Mouse (Mus musculus): ENCODE measurements at regions not wholly inside any gene's neighbourhood (a gene's known extent, or its start where the extent isn't known, plus 50 kb on each side); places are given as distances from the start of the nearest gene placed in this dataset.
A peak's percentile ranks its signal among the peaks of the same experiment; 100 is the strongest.

- H3K4me1 ChIP-seq (replicated peaks) = 0 out of 2 replicates have a peak, but pooled peaks cover 2% of the 10 kb centered on the region
- WGBS = 74% methylated on average over 7 of the region's 7 CpGs
- no peak overlapping the region for H3K9ac ChIP-seq
- no peak overlapping the region for H3K27ac ChIP-seq
- no peak overlapping the region for H3K4me3 ChIP-seq
- no peak overlapping the region for H3K4me2 ChIP-seq
- H3K9me3 ChIP-seq (replicated peaks) = no peaks in the 10 kb centered on the region
- no peaks in the 10 kb centered on the region for H3K36me3 ChIP-seq
- ATAC-seq (replicated peaks; ENCODE audit: insufficient number of reproducible peaks, insufficient read depth, low FRiP score, low read depth) = no peak
- H3K27me3 ChIP-seq = no peaks in the 10 kb centered on the region
Observed at GRCm38 (mm10) chr1:72078926-72079550, 133.1 kb downstream of the Mreg start.

- Histone ChIP-seq H3K36me3 (no peaks in the 10 kb centered on the region), H3K4me2 (no peak overlapping the region), H3K4me1 (replicated peaks) (0 out of 2 replicates have a peak, but pooled peaks cover 2% of the 10 kb centered on the region), H3K4me3 (no peak overlapping the region), H3K9me3 (replicated peaks) (no peaks in the 10 kb centered on the region), H3K27ac (no peak overlapping the region), H3K9ac (no peak overlapping the region), H3K27me3 (no peaks in the 10 kb centered on the region)
- WGBS = 37% methylated on average over 1 of the region's 1 CpGs
- no peak for ATAC-seq (replicated peaks; ENCODE audit: insufficient number of reproducible peaks, insufficient read depth, low FRiP score, low read depth)
Observed at GRCm38 (mm10) chr1:72076341-72076740, 135.8 kb downstream of the Mreg start.

GRCm38 (mm10) chr1:72075464-72075863 lies 136.6 kb downstream of the Mreg start:
- Histone ChIP-seq H3K9me3 (replicated peaks) (no peaks in the 10 kb centered on the region), H3K9ac (no peak overlapping the region), H3K27me3 (no peaks in the 10 kb centered on the region), H3K27ac (no peak overlapping the region), H3K4me2 (no peak overlapping the region), H3K4me3 (no peak overlapping the region), H3K36me3 (no peaks in the 10 kb centered on the region), H3K4me1 (replicated peaks) (0 out of 2 replicates have a peak, but pooled peaks cover 4% of the 10 kb centered on the region)
- 83% methylated on average over 2 of the region's 2 CpGs for WGBS
- no peak for ATAC-seq (replicated peaks; ENCODE audit: insufficient number of reproducible peaks, insufficient read depth, low FRiP score, low read depth)

GRCm38 (mm10) chr1:72073245-72073644 lies 138.9 kb downstream of the Mreg start:
- Histone ChIP-seq H3K4me1 (replicated peaks) (0 out of 2 replicates have a peak, but pooled peaks cover 5% of the 10 kb centered on the region), H3K27ac (no peak overlapping the region), H3K4me2 (no peak overlapping the region), H3K9me3 (replicated peaks) (no peaks in the 10 kb centered on the region), H3K4me3 (no peak overlapping the region), H3K9ac (no peak overlapping the region), H3K27me3 (no peaks in the 10 kb centered on the region), H3K36me3 (no peaks in the 10 kb centered on the region)
- ATAC-seq (replicated peaks; ENCODE audit: insufficient number of reproducible peaks, insufficient read depth, low FRiP score, low read depth) = no peak
- 71% methylated on average over 4 of the region's 4 CpGs for WGBS

GRCm38 (mm10) chr1:72070489-72070888 lies 141.6 kb downstream of the Mreg start:
- 46% methylated on average over 5 of the region's 5 CpGs for WGBS
- Histone ChIP-seq H3K4me2 (no peak overlapping the region), H3K4me1 (replicated peaks) (0 out of 2 replicates have a peak, but pooled peaks cover 4% of the 10 kb centered on the region), H3K9ac (no peak overlapping the region), H3K27ac (no peak overlapping the region), H3K9me3 (replicated peaks) (no peaks in the 10 kb centered on the region), H3K36me3 (no peaks in the 10 kb centered on the region), H3K4me3 (no peak overlapping the region), H3K27me3 (no peaks in the 10 kb centered on the region)
- no peak for ATAC-seq (replicated peaks; ENCODE audit: insufficient number of reproducible peaks, insufficient read depth, low FRiP score, low read depth)

- H3K4me1 ChIP-seq (replicated peaks) = peaks cover 11% of the 10 kb centered on the region
Observed at GRCm38 (mm10) chr1:72069056-72069455, 143.1 kb downstream of the Mreg start.

GRCm38 (mm10) chr1:72065090-72065489 lies 147.0 kb downstream of the Mreg start:
- ATAC-seq (replicated peaks; ENCODE audit: insufficient number of reproducible peaks, insufficient read depth, low FRiP score, low read depth) = no peak
- WGBS = 24% methylated on average over 13 of the region's 13 CpGs
- Histone ChIP-seq H3K4me1 (replicated peaks) (peaks cover 8% of the 10 kb centered on the region), H3K4me3 (no peak overlapping the region), H3K9me3 (replicated peaks) (no peaks in the 10 kb centered on the region), H3K27me3 (no peaks in the 10 kb centered on the region), H3K4me2 (peak overlapping the region; percentile 38), H3K27ac (no peak overlapping the region), H3K9ac (no peak overlapping the region), H3K36me3 (no peaks in the 10 kb centered on the region)

More at GRCm38 (mm10) chr1:72069056-72069455, 143.1 kb downstream of the Mreg start:
- no peak for ATAC-seq (replicated peaks; ENCODE audit: insufficient number of reproducible peaks, insufficient read depth, low FRiP score, low read depth)
- Histone ChIP-seq H3K27ac (no peak overlapping the region), H3K27me3 (no peaks in the 10 kb centered on the region), H3K9me3 (replicated peaks) (no peaks in the 10 kb centered on the region), H3K4me3 (no peak overlapping the region), H3K9ac (no peak overlapping the region), H3K4me2 (no peak overlapping the region), H3K36me3 (no peaks in the 10 kb centered on the region)
- WGBS = 64% methylated on average over 4 of the region's 4 CpGs

GRCm38 (mm10) chr1:72060393-72060792 lies 151.7 kb downstream of the Mreg start:
- no peaks in the 10 kb centered on the region for H3K27me3 ChIP-seq
- no peaks in the 10 kb centered on the region for H3K36me3 ChIP-seq
- 58% methylated on average over 5 of the region's 5 CpGs for WGBS
- H3K4me1 ChIP-seq (replicated peaks) = peaks cover 11% of the 10 kb centered on the region
- no peak overlapping the region for H3K4me2 ChIP-seq
- no peak overlapping the region for H3K4me3 ChIP-seq
- no peak overlapping the region for H3K9ac ChIP-seq
- ATAC-seq (replicated peaks; ENCODE audit: insufficient number of reproducible peaks, insufficient read depth, low FRiP score, low read depth) = no peak
- H3K27ac ChIP-seq = no peak overlapping the region
- H3K9me3 ChIP-seq (replicated peaks) = no peaks in the 10 kb centered on the region

GRCm38 (mm10) chr1:72058045-72058703 lies 153.9 kb downstream of the Mreg start:
- ATAC-seq (replicated peaks; ENCODE audit: insufficient number of reproducible peaks, insufficient read depth, low FRiP score, low read depth) = no peak
- 40% methylated on average over 7 of the region's 7 CpGs for WGBS

GRCm38 (mm10) chr1:72054541-72054940 lies 157.6 kb downstream of the Mreg start:
- no peaks in the 10 kb centered on the region for H3K27me3 ChIP-seq
- no peaks in the 10 kb centered on the region for H3K9me3 ChIP-seq (replicated peaks)
- no peak overlapping the region for H3K27ac ChIP-seq
- H3K4me3 ChIP-seq = no peak overlapping the region
- H3K4me2 ChIP-seq = no peak overlapping the region
- 70% methylated on average over 1 of the region's 1 CpGs for whole genome bisulfite sequencing
- ATAC-seq (replicated peaks; ENCODE audit: insufficient number of reproducible peaks, insufficient read depth, low FRiP score, low read depth) = no peak
- H3K9ac ChIP-seq = no peak overlapping the region
- no peaks in the 10 kb centered on the region for H3K36me3 ChIP-seq
- peaks cover 5% of the 10 kb centered on the region; the same call in 1 of the 2 replicates for H3K4me1 ChIP-seq (replicated peaks)

More at GRCm38 (mm10) chr1:72058045-72058703, 153.9 kb downstream of the Mreg start:
- no peak overlapping the region for H3K4me3 ChIP-seq
- no peaks in the 10 kb centered on the region for H3K9me3 ChIP-seq (replicated peaks)
- no peak overlapping the region for H3K4me2 ChIP-seq
- H3K9ac ChIP-seq = no peak overlapping the region
- H3K27me3 ChIP-seq = no peaks in the 10 kb centered on the region
- H3K27ac ChIP-seq = no peak overlapping the region
- H3K4me1 ChIP-seq (replicated peaks) = peaks cover 5% of the 10 kb centered on the region; the same call in 1 of the 2 replicates
- no peaks in the 10 kb centered on the region for H3K36me3 ChIP-seq

- Histone ChIP-seq H3K4me3 (no peak overlapping the region), H3K27ac (no peak overlapping the region), H3K9ac (no peak overlapping the region), H3K9me3 (replicated peaks) (no peaks in the 10 kb centered on the region), H3K36me3 (no peaks in the 10 kb centered on the region), H3K27me3 (no peaks in the 10 kb centered on the region), H3K4me2 (no peak overlapping the region), H3K4me1 (replicated peaks) (no peaks in the 10 kb centered on the region)
- WGBS = 86% methylated on average over 3 of the region's 3 CpGs
- ATAC-seq (replicated peaks; ENCODE audit: insufficient number of reproducible peaks, insufficient read depth, low FRiP score, low read depth) = no peak
Observed at GRCm38 (mm10) chr1:72050858-72051257, 161.2 kb downstream of the Mreg start.

GRCm38 (mm10) chr1:72046072-72046471 lies 166.0 kb downstream of the Mreg start:
- Histone ChIP-seq H3K9me3 (replicated peaks) (no peaks in the 10 kb centered on the region), H3K9ac (no peak overlapping the region), H3K4me1 (replicated peaks) (no peaks in the 10 kb centered on the region), H3K27ac (no peak overlapping the region), H3K36me3 (no peaks in the 10 kb centered on the region), H3K4me2 (no peak overlapping the region), H3K4me3 (no peak overlapping the region), H3K27me3 (no peaks in the 10 kb centered on the region)
- ATAC-seq (replicated peaks; ENCODE audit: insufficient number of reproducible peaks, insufficient read depth, low FRiP score, low read depth) = no peak
- 53% methylated on average over 2 of the region's 2 CpGs for WGBS
